In genomic region chr1:178321730-178322357, GRCm38 (mm10) we compare ENCODE assay signal across 10 mouse cellular contexts. TPM values are rescaled to one million over a fixed set of nuclear protein-coding genes. Genes with fewer than 3 reads are reported as not detected.
DNase-seq lines count a peak whose midpoint lies in the region; ATAC-seq and TF ChIP-seq lines count a peak whose summit lies in the region.
"Had no signal": no experiment of that assay in that cellular context is flagged by ENCODE, and none has a peak within 500 bp of the region (broad histone marks: within the 10 kb centered on the region; RNA-seq: fewer than 3 reads in every experiment).

No protein-coding gene starts in this region.

- H3K36me3 ChIP-seq in limb, embryonic 12.5 days: peaks cover 53% of the 10 kb centered on the region
- H3K36me3 ChIP-seq in limb, embryonic 10.5 days: peaks cover 65% of the 10 kb centered on the region
- H3K36me3 ChIP-seq in forebrain, embryonic 14.5 days (ENCODE audit: control insufficient read depth, insufficient read depth, low read length): peaks cover 51% of the 10 kb centered on the region
- peaks cover 59% of the 10 kb centered on the region for H3K36me3 ChIP-seq in midbrain, embryonic 14.5 days (ENCODE audit: control insufficient read depth, insufficient read depth, low read length)

- 0 out of 2 replicates have a peak overlapping the region, but pooled peaks have one; percentile 73 for H3K4me2 ChIP-seq in limb, embryonic 12.5 days
- peak overlapping the region; percentile 67 for H3K4me2 ChIP-seq in forebrain, embryonic 14.5 days (ENCODE audit: low read length)
- H3K4me2 ChIP-seq in midbrain, embryonic 14.5 days (ENCODE audit: low read length): peak overlapping the region; percentile 94

- no peak overlapping the region for H3K9ac ChIP-seq in limb, embryonic 12.5 days (replicated peaks)
- peak overlapping the region; percentile 22; the same call in 1 of the 2 replicates for H3K9ac ChIP-seq in forebrain, embryonic 14.5 days (ENCODE audit: low read length)
- no peak overlapping the region; the same call in 1 of the 2 replicates for H3K9ac ChIP-seq in midbrain, embryonic 14.5 days (replicated peaks; ENCODE audit: low read length)

- no peak for TF ChIP-seq CTCF in gastrocnemius, adult 2 months (IDR thresholded peaks at IDR 0.05)

- H3K4me1 ChIP-seq in limb, embryonic 12.5 days (replicated peaks): peaks cover 31% of the 10 kb centered on the region
- peaks cover 20% of the 10 kb centered on the region for H3K4me1 ChIP-seq in limb, embryonic 10.5 days
- peaks cover 15% of the 10 kb centered on the region for H3K4me1 ChIP-seq in forebrain, embryonic 14.5 days (ENCODE audit: control insufficient read depth, insufficient read depth, low read length)
- peaks cover 26% of the 10 kb centered on the region for H3K4me1 ChIP-seq in midbrain, embryonic 14.5 days (ENCODE audit: control insufficient read depth, insufficient read depth, low read length)

- intact Hi-C loops in gastrocnemius, adult 2 months (cut with DNase I): loop anchor here (1.0 kb wide), 2 partner anchors 9 to 12 kb away; no protein-coding TSS in a partner anchor

- no peaks in the 10 kb centered on the region for H3K27me3 ChIP-seq in limb, embryonic 12.5 days
- H3K27me3 ChIP-seq in limb, embryonic 10.5 days (ENCODE audit: low read depth, poor library complexity, severe bottlenecking): no peaks in the 10 kb centered on the region
- no peaks in the 10 kb centered on the region for H3K27me3 ChIP-seq in forebrain, embryonic 14.5 days (replicated peaks; ENCODE audit: control insufficient read depth, insufficient read depth, low read length)
- no peaks in the 10 kb centered on the region for H3K27me3 ChIP-seq in midbrain, embryonic 14.5 days (ENCODE audit: control insufficient read depth, insufficient read depth, low read length)

- no peaks in the 10 kb centered on the region for H3K9me3 ChIP-seq in limb, embryonic 12.5 days
- no peaks in the 10 kb centered on the region for H3K9me3 ChIP-seq in limb, embryonic 10.5 days (replicated peaks)
- no peaks in the 10 kb centered on the region for H3K9me3 ChIP-seq in forebrain, embryonic 14.5 days (replicated peaks; ENCODE audit: control insufficient read depth, low read length)
- no peaks in the 10 kb centered on the region for H3K9me3 ChIP-seq in midbrain, embryonic 14.5 days (ENCODE audit: control insufficient read depth, low read length)

- no peak for DNase-seq in gastrocnemius, adult 2 months
- no peak for DNase-seq in gastrocnemius, adult 18-20 months (ENCODE audit: low spot score)
- no peak for DNase-seq in limb, embryonic 10.5 days (ENCODE audit: low spot score)
- DNase-seq in forebrain, embryonic 14.5 days (ENCODE audit: low spot score): no peak
- DNase-seq in midbrain, embryonic 14.5 days: no peak
- no peak for DNase-seq in thymus, postnatal 10 days (ENCODE audit: low spot score in 2 of 2)
- DNase-seq: lung, adult 18-20 months had no signal

- peak overlapping the region; percentile 100; the same call in 1 of the 2 replicates for H3K27ac ChIP-seq in gastrocnemius, adult 2 months
- 0 out of 2 replicates have a peak overlapping the region, but pooled peaks have one; percentile 45 for H3K27ac ChIP-seq in limb, embryonic 12.5 days
- H3K27ac ChIP-seq in limb, embryonic 10.5 days: no peak overlapping the region
- no peak overlapping the region for H3K27ac ChIP-seq in forebrain, embryonic 14.5 days (ENCODE audit: low read depth, low read length)
- H3K27ac ChIP-seq in midbrain, embryonic 14.5 days (replicated peaks; ENCODE audit: low read depth, low read length): no peak overlapping the region

- ATAC-seq in limb, embryonic 12.5 days (ENCODE audit: insufficient number of reproducible peaks, insufficient read depth, low FRiP score, low TSS enrichment, low read depth): no peak
- no peak for ATAC-seq in forebrain, embryonic 14.5 days
- ATAC-seq in midbrain, embryonic 14.5 days (ENCODE audit: low FRiP score, low TSS enrichment): no peak
- no peak for ATAC-seq in inflammation-experienced regulatory T-cells, adult 6 months
- ATAC-seq: CD4-positive, CD25-positive, alpha-beta regulatory T cell, adult 4 months had no signal

- WGBS in limb, embryonic 12.5 days: 75% methylated on average over 4 of the region's 4 CpGs
- 84% methylated on average over 4 of the region's 4 CpGs for WGBS in limb, embryonic 10.5 days
- 51% methylated on average over 4 of the region's 4 CpGs for WGBS in forebrain, embryonic 14.5 days
- 62% methylated on average over 4 of the region's 4 CpGs for WGBS in midbrain, embryonic 14.5 days

- peak overlapping the region; percentile 94; the same call in 1 of the 2 replicates for H3K4me3 ChIP-seq in gastrocnemius, adult 2 months
- H3K4me3 ChIP-seq in limb, embryonic 12.5 days (replicated peaks): no peak overlapping the region; the same call in 1 of the 2 replicates
- H3K4me3 ChIP-seq in limb, embryonic 10.5 days: no peak overlapping the region
- H3K4me3 ChIP-seq in forebrain, embryonic 14.5 days (ENCODE audit: low read depth, low read length): no peak overlapping the region
- no peak overlapping the region for H3K4me3 ChIP-seq in midbrain, embryonic 14.5 days (replicated peaks; ENCODE audit: low read depth, low read length)

RNA-seq across cellular contexts. Expression of gene Cox20, which starts 2.9 kb away (rescaled TPM):
- 10 to 100 TPM; 33.3 to 63.8 TPM for total RNA-seq in gastrocnemius, adult 2 months (2021)
- total RNA-seq in gastrocnemius, adult 18-20 months (2021): 10 to 100 TPM; 43.1 to 45.2 TPM
- polyA plus RNA-seq in limb, embryonic 12.5 days (2016; fragmentation: Nextera tagmentation; extraction: Ambion mirVana): 124 and 132 TPM in 2 replicates
- polyA plus RNA-seq in limb, embryonic 10.5 days (2016; fragmentation: Nextera tagmentation; extraction: Ambion mirVana): 75.7 and 88.5 TPM in 2 replicates
- 150 and 167 TPM in 2 replicates for polyA plus RNA-seq in forebrain, embryonic 14.5 days (2014; fragmentation: Nextera tagmentation; extraction: Ambion mirVana)
- polyA plus RNA-seq in midbrain, embryonic 14.5 days (2014; fragmentation: Nextera tagmentation; extraction: Ambion mirVana): 124 and 139 TPM in 2 replicates
- polyA plus RNA-seq in inflammation-experienced regulatory T-cells, adult 6 months (2017; shearing (Covaris generic)): 100 to 1,000 TPM; 177 to 251 (median 244) TPM

RNA-seq across cellular contexts. Expression of gene Hnrnpu, which starts 15.8 kb away (rescaled TPM):
- total RNA-seq in gastrocnemius, adult 2 months (2021): 100 to 1,000 TPM; 135 to 140 TPM
- 100 to 1,000 TPM; 101 to 152 TPM for total RNA-seq in gastrocnemius, adult 18-20 months (2021)
- 869 and 872 TPM in 2 replicates for polyA plus RNA-seq in limb, embryonic 12.5 days (2016; fragmentation: Nextera tagmentation; extraction: Ambion mirVana)
- polyA plus RNA-seq in limb, embryonic 10.5 days (2016; fragmentation: Nextera tagmentation; extraction: Ambion mirVana): 608 TPM in 2 replicates
- 284 and 334 TPM in 2 replicates for polyA plus RNA-seq in forebrain, embryonic 14.5 days (2014; fragmentation: Nextera tagmentation; extraction: Ambion mirVana)
- 243 and 369 TPM in 2 replicates for polyA plus RNA-seq in midbrain, embryonic 14.5 days (2014; fragmentation: Nextera tagmentation; extraction: Ambion mirVana)
- 100 to 1,000 TPM in 2 of 3 experiments, 10 to 100 TPM in 1; 89.8 to 166 (median 118) TPM for polyA plus RNA-seq in inflammation-experienced regulatory T-cells, adult 6 months (2017; shearing (Covaris generic))

Comparison
In these comparisons a context has a peak if more than half of its experiments do, and no peak if none do; other contexts are left out.
1. H3K27ac ChIP-seq: peak in gastrocnemius, adult 2 months (single experiment) and limb, embryonic 12.5 days (single experiment); none in limb, embryonic 10.5 days (single experiment), forebrain, embryonic 14.5 days (single experiment) and midbrain, embryonic 14.5 days (single experiment).
2. Peak in every context shown above with its lines, with median percentiles within 50 percentile points of each other: H3K4me2 ChIP-seq.